Mouse (Mus musculus) urinary bladder, postnatal 14 days (tissue): Measurements from ENCODE around the gene Alg14.

Experiments used
- DNase-seq: peaks from one replicate; pipeline ENCODE4 v3.0.0; 2021; ENCODE audit warnings: low spot score

Gene Alg14

GRCm38 (mm10) chr3:121279679-121280078, 11.9 kb upstream of the Alg14 start:
- DNase-seq: no peak

DNA sequence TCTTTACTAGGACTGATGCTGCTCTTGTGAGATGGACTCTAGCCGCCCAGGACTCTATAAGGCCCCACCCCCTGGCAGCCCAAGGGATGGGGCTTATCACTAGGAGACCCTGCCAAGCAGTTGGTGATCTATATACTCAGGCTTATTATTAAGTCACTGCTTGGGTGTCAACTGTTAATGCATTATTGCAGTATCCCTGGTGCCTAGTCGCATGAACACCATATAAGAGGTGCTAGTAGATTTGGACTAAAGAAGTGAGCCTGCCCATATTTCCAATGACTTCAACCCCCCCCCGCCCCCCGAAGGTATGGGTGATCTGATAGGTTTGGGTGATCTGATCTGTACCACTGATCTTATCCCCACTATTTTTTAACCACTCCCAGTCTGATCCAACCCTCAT, 8.6 kb upstream of the Alg14 start, which contains the start of gene Tmem56:
TSS of gene Tmem56 (minus strand) at position 101 of the 400 bp plus-strand sequence.
- no peak for DNase-seq

- DNase-seq: no peak
Measured at GRCm38 (mm10) chr3:121285219-121285618, 6.4 kb upstream of the Alg14 start.

- DNase-seq: no peak
Measured at GRCm38 (mm10) chr3:121287151-121287550, 4.4 kb upstream of the Alg14 start.

GRCm38 (mm10) chr3:121290681-121291080, 892 bp upstream of the Alg14 start:
- DNase-seq: no peak

DNA sequence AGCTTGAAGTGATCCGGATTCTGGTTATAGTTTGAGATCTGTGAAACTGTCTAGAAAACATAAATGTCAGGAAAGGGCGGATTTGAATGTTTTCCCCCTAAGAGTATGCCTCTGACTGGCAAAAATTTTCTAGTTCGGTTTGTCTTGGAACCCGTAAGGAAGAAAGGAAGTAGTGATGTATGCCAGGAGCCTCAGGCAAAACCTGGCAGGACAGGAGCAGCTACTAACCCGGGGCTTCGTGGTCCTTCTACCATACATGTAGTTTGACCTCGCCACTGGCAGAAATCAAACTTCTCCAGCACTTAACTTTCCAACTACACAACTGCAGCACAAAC, 381 bp upstream of the Alg14 start:
- DNase-seq: no peak

DNA sequence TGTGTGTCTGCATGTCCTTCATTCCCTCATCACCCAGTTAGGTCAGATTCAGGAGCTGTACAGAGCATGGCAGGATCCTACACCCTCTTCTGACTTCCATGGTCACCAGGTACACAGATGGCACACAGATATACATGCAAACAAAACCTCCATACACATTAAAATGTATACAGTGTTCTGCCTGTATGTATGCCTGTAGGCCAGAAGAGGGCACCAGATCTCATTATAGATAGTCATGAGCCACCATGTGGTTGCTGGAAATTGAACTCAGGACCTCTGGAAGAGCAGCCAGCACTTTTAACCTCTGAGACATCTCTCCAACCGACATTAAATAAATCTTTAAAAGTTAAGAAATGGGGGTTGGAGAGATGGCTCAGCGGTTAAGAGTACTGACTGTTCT, 2.6 kb downstream of the Alg14 start:
- no peak for DNase-seq

DNA sequence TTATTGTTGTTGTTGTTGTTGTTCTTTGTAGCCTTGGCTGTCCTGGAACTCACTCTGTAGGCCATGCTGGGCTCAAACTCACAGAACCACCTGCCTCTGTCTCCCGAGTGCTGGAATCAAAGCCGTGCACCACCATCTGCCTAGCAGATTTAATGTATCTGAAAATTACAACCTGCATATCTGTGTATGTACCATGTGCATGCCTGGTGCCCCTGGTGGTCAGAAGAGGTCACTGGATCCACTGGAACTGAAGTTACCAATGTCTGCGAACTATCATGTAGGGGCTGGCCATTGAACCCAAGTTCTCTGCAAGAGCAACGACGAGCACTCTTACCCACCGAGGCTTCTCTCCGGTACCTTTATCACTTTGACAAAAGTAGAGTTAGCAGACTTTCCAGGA, 15.1 kb downstream of the Alg14 start:
- DNase-seq: no peak

- DNase-seq: peak; percentile 71
Measured at GRCm38 (mm10) chr3:121307532-121308234, 16.1 kb downstream of the Alg14 start.

GRCm38 (mm10) chr3:121308935-121309334, 17.4 kb downstream of the Alg14 start:
- no peak for DNase-seq

- DNase-seq: no peak
Measured at GRCm38 (mm10) chr3:121309429-121309828, 17.9 kb downstream of the Alg14 start.

- no peak for DNase-seq
Measured at GRCm38 (mm10) chr3:121309896-121310714, 18.5 kb downstream of the Alg14 start.

GRCm38 (mm10) chr3:121312426-121312825, 20.9 kb downstream of the Alg14 start:
- DNase-seq: no peak

- DNase-seq: no peak
Measured at GRCm38 (mm10) chr3:121312979-121313378, 21.4 kb downstream of the Alg14 start.

GRCm38 (mm10) chr3:121314149-121314548, 22.6 kb downstream of the Alg14 start:
- no peak for DNase-seq

- DNase-seq: no peak
Measured at GRCm38 (mm10) chr3:121315498-121315897, 23.9 kb downstream of the Alg14 start.

DNA sequence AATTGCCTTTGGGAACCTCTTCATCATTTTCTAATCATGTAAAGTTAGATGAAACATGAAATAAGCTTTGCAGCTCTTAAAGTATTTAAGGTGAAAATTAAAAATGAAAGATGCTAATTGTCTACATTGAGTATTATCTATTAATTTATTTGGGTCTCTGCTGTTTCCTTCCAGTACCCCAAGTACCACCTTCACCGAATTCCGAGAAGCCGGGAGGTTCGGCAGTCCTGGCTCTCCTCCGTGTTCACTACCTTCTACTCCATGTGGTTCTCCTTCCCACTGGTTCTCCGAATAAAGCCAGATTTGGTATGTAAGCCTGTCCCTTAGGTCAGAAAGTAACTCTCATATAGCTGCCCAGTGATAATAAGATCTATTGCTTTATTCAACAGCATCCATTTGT, 28.3 kb downstream of the Alg14 start:
- DNase-seq: no peak

- DNase-seq: no peak
Measured at GRCm38 (mm10) chr3:121320896-121321295, 29.3 kb downstream of the Alg14 start.

GRCm38 (mm10) chr3:121323371-121323770, 31.8 kb downstream of the Alg14 start:
- no peak for DNase-seq

- no peak for DNase-seq
Measured at GRCm38 (mm10) chr3:121327406-121327805, 35.8 kb downstream of the Alg14 start.

DNA sequence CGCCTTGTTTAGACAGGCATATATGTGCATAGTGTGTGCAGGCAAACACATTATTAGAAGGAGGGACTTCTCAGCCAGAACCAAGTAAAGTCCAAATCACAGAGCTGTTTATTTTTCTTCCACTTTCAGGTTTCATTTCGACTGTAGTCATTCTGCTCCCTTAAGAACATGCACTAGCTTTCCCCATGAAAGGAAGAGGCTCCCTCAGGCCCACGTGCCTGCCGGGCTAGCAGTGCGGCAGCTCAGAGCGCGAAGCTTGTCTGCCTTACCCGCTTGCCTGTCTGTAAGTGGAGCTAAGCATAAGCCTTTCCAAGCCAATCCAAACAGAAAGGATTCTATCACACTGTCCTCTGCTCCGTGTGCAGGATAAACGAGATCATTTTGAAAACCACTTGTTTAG, 38.1 kb downstream of the Alg14 start:
- no peak for DNase-seq

- DNase-seq: no peak
Measured at GRCm38 (mm10) chr3:121330244-121330646, 38.7 kb downstream of the Alg14 start.

DNA sequence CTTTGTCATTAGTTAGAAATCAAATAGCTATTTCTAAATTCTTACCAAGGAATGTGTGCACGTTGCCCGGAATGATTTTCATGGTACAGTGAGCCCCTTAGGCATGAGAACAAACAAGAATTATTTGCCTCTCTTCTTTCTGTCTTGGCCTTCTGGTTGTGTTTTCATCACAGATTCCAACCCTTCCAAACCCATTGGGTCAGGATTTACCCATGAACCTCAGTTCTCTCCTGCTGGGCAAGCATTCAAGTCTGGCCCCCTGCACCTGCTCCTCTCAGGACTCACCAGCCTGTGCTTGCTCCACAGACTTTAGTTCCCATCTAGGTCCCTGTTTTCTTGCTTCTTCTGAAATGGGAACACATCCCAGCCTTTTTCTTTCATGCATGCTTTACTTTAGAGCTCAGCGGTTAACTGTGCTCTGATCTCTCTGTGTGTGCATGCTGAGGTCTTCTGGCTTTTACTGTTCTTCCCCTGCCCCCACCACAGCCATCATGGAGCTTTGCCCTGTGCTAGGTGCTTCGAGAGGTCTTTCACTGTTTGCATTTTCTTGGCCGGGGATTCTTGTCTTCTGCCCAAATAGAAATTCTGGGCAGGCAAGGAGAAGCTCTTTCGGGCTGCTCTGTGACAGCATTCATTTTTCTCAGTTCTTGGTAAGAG, 44.8 kb downstream of the Alg14 start:
- DNase-seq: no peak
